Mouse (Mus musculus) G1E (cell line): Measurements from ENCODE around the gene Spem1.

Experiments
- CTCF ChIP-seq: IDR thresholded peaks from 2 replicates; pipeline ENCODE4 v1.5.1; 2012; ENCODE audit warnings: low read depth, low read length, inconsistent platforms, mixed read lengths
- GATA1 ChIP-seq: IDR thresholded peaks from 2 replicates; pipeline ENCODE4 v1.6.1; 2012; ENCODE audit warnings: borderline replicate concordance, low read length, inconsistent platforms, mixed read lengths
- GATA2 ChIP-seq: IDR thresholded peaks from 2 replicates; pipeline ENCODE4 v1.6.1; 2012; ENCODE audit warnings: low read depth, low read length, inconsistent platforms, borderline replicate concordance
- POLR2AphosphoS5 ChIP-seq: IDR thresholded peaks from 2 replicates; pipeline ENCODE4 v1.6.1; 2012; ENCODE audit warnings: low read depth, low read length, inconsistent platforms; ENCODE audit not compliant: insufficient replicate concordance
- TAL1 ChIP-seq: conservative IDR thresholded peaks from 2 replicates; pipeline ENCODE4 v1.6.1; 2012; ENCODE audit warnings: low read depth, low read length, inconsistent platforms, mixed read lengths

GRCm38 (mm10) chr11:69799394-69800137 lies 22.4 kb downstream of the Spem1 start:
- TF ChIP-seq TAL1 (no peak), CTCF (no peak), POLR2AphosphoS5 (no peak), GATA1 (no peak), GATA2 (no peak)
